Mouse (Mus musculus): ENCODE measurements around the gene Col4a3.

The Col4a3 gene

GRCm38 (mm10) chr1:82766641-82767040 lies 179.9 kb downstream of the Col4a3 start:
- in situ Hi-C loops (cut with MboI, MseI) = loop anchor here (10.0 kb wide), 1 partner anchor 212 kb away; no protein-coding TSS in a partner anchor

- in situ Hi-C loops (cut with MboI, MseI) = loop anchor here (10.0 kb wide), 1 partner anchor 213 kb away; no protein-coding TSS in a partner anchor
These were observed 181.5 kb downstream of the Col4a3 start, which contains the start of gene Tm4sf20 for GRCm38 (mm10) chr1:82768269-82768668. Tm4sf20 (minus strand) TSS chr1:82768461.

- in situ Hi-C loops (cut with MboI, MseI) = no loop called here
These were observed 184.4 kb downstream of the Col4a3 start, which contains the start of gene Gm47791 for GRCm38 (mm10) chr1:82771022-82771586. Gm47791 (minus strand) TSS chr1:82771243.
